ENCODE assay signal across 16 mouse cellular contexts in genomic region chr5:37248870-37249269, GRCm38 (mm10). TPM values are rescaled to one million over a fixed set of nuclear protein-coding genes. Genes with fewer than 3 reads are reported as not detected.
DNase-seq lines count a peak whose midpoint lies in the region; ATAC-seq lines count a peak whose summit lies in the region.
"Had no signal": no experiment of that assay in that cellular context is flagged by ENCODE, and none has a peak within 500 bp of the region (broad histone marks: within the 10 kb centered on the region; RNA-seq: fewer than 3 reads in every experiment).

No protein-coding gene starts in this region.

- no peak overlapping the region for H3K27ac ChIP-seq in neural tube, embryonic 11.5 days (ENCODE audit: low read depth, low read length)
- H3K27ac ChIP-seq in hindbrain, embryonic 13.5 days = peak overlapping the region; percentile 68
- peak overlapping the region; percentile 61 for H3K27ac ChIP-seq in midbrain, embryonic 13.5 days
- H3K27ac ChIP-seq in neural tube, embryonic 15.5 days (replicated peaks) = no peak overlapping the region
- H3K27ac ChIP-seq: intestine, embryonic 15.5 days had no signal

- H3K4me2 ChIP-seq in neural tube, embryonic 11.5 days (ENCODE audit: low read depth) = peak overlapping the region; percentile 24; the same call in 1 of the 2 replicates
- peak overlapping the region; percentile 82 for H3K4me2 ChIP-seq in hindbrain, embryonic 13.5 days
- peak overlapping the region; percentile 84 for H3K4me2 ChIP-seq in midbrain, embryonic 13.5 days (replicated peaks)
- H3K4me2 ChIP-seq in neural tube, embryonic 15.5 days = peak overlapping the region; percentile 90
- H3K4me2 ChIP-seq: heart, embryonic 12.5 days had no signal

- DNase-seq in neural tube, embryonic 11.5 days (ENCODE audit: low spot score) = no peak
- no peak for DNase-seq in neural tube, embryonic 10.5 days (ENCODE audit: extremely low spot score, low spot score)
- DNase-seq in urinary bladder, postnatal 25 days (ENCODE audit: low spot score) = no peak
- DNase-seq: cerebellum, adult 9-11 months; embryo, embryonic 11 days; lung, adult 2 months; lung, postnatal 4 days; right cerebral cortex, adult 18-20 months had no signal

- H3K27me3 ChIP-seq in neural tube, embryonic 11.5 days (ENCODE audit: control insufficient read depth, insufficient read depth, low read length) = 0 out of 2 replicates have a peak, but pooled peaks cover 2% of the 10 kb centered on the region
- H3K27me3 ChIP-seq in hindbrain, embryonic 13.5 days = no peaks in the 10 kb centered on the region
- H3K27me3 ChIP-seq in midbrain, embryonic 13.5 days = peaks cover 2% of the 10 kb centered on the region; the same call in 1 of the 2 replicates
- H3K27me3 ChIP-seq in neural tube, embryonic 15.5 days (replicated peaks) = no peaks in the 10 kb centered on the region

- peaks cover 22% of the 10 kb centered on the region for H3K4me1 ChIP-seq in neural tube, embryonic 11.5 days (ENCODE audit: control insufficient read depth, insufficient read depth, low read length)
- peaks cover 77% of the 10 kb centered on the region for H3K4me1 ChIP-seq in hindbrain, embryonic 13.5 days (replicated peaks)
- peaks cover 75% of the 10 kb centered on the region for H3K4me1 ChIP-seq in midbrain, embryonic 13.5 days (replicated peaks)
- H3K4me1 ChIP-seq in neural tube, embryonic 15.5 days = peaks cover 80% of the 10 kb centered on the region

- H3K36me3 ChIP-seq in neural tube, embryonic 11.5 days (ENCODE audit: control insufficient read depth, insufficient read depth, low read length) = no peaks in the 10 kb centered on the region
- peaks cover 16% of the 10 kb centered on the region for H3K36me3 ChIP-seq in hindbrain, embryonic 13.5 days
- peaks cover 13% of the 10 kb centered on the region for H3K36me3 ChIP-seq in midbrain, embryonic 13.5 days
- H3K36me3 ChIP-seq in neural tube, embryonic 15.5 days = peaks cover 16% of the 10 kb centered on the region; the same call in 1 of the 2 replicates
- H3K36me3 ChIP-seq: heart, embryonic 12.5 days; intestine, embryonic 15.5 days had no signal

- H3K9ac ChIP-seq in neural tube, embryonic 11.5 days (ENCODE audit: low read length) = 0 out of 2 replicates have a peak overlapping the region, but pooled peaks have one; percentile 8
- H3K9ac ChIP-seq in hindbrain, embryonic 13.5 days = peak overlapping the region; percentile 95
- H3K9ac ChIP-seq in midbrain, embryonic 13.5 days (replicated peaks) = peak overlapping the region; percentile 93
- peak overlapping the region; percentile 23; the same call in 1 of the 2 replicates for H3K9ac ChIP-seq in neural tube, embryonic 15.5 days (replicated peaks)
- H3K9ac ChIP-seq: heart, embryonic 12.5 days; intestine, embryonic 15.5 days had no signal

- ATAC-seq in neural tube, embryonic 11.5 days (ENCODE audit: insufficient read depth, low FRiP score, low TSS enrichment) = no peak
- no peak for ATAC-seq in hindbrain, embryonic 13.5 days (ENCODE audit: low FRiP score)
- ATAC-seq in midbrain, embryonic 13.5 days = no peak
- no peak for ATAC-seq in neural tube, embryonic 15.5 days (ENCODE audit: low FRiP score)
- no peak for ATAC-seq in erythroblast, adult 5-6 weeks (replicated peaks; ENCODE audit: low FRiP score, poor library complexity, severe bottlenecking)
- ATAC-seq in activated CD4-positive, CD25-positive, alpha-beta regulatory T cell, adult 4 months = no peak
- ATAC-seq: intestine, embryonic 15.5 days had no signal

- H3K4me3 ChIP-seq in neural tube, embryonic 11.5 days (ENCODE audit: low read depth, low read length) = no peak overlapping the region
- peak overlapping the region; percentile 79 for H3K4me3 ChIP-seq in hindbrain, embryonic 13.5 days
- H3K4me3 ChIP-seq in midbrain, embryonic 13.5 days (replicated peaks) = peak overlapping the region; percentile 86
- H3K4me3 ChIP-seq in neural tube, embryonic 15.5 days (replicated peaks) = peak overlapping the region; percentile 62
- H3K4me3 ChIP-seq: heart, embryonic 12.5 days; intestine, embryonic 15.5 days had no signal

- no peaks in the 10 kb centered on the region for H3K9me3 ChIP-seq in neural tube, embryonic 11.5 days (ENCODE audit: control insufficient read depth, low read length)
- H3K9me3 ChIP-seq in hindbrain, embryonic 13.5 days = no peaks in the 10 kb centered on the region
- no peaks in the 10 kb centered on the region for H3K9me3 ChIP-seq in midbrain, embryonic 13.5 days
- no peaks in the 10 kb centered on the region for H3K9me3 ChIP-seq in neural tube, embryonic 15.5 days (replicated peaks)
- H3K9me3 ChIP-seq: heart, embryonic 12.5 days; intestine, embryonic 15.5 days had no signal

- 82% methylated on average over 3 of the region's 3 CpGs for WGBS in neural tube, embryonic 11.5 days
- WGBS in hindbrain, embryonic 13.5 days = 65% methylated on average over 3 of the region's 3 CpGs
- WGBS in midbrain, embryonic 13.5 days = 70% methylated on average over 3 of the region's 3 CpGs
- 53% methylated on average over 3 of the region's 3 CpGs for WGBS in neural tube, embryonic 15.5 days

RNA-seq across cellular contexts. Expression of gene Crmp1, which starts 7.1 kb away (rescaled TPM):
- 472 and 565 TPM in 2 replicates for polyA plus RNA-seq in neural tube, embryonic 11.5 days (2014; fragmentation: Nextera tagmentation; extraction: Ambion mirVana)
- 750 and 790 TPM in 2 replicates for polyA plus RNA-seq in hindbrain, embryonic 13.5 days (2015; fragmentation: Nextera tagmentation; extraction: Ambion mirVana)
- polyA plus RNA-seq in midbrain, embryonic 13.5 days (2015; fragmentation: Nextera tagmentation; extraction: Ambion mirVana) = 711 and 713 TPM in 2 replicates
- 679 and 807 TPM in 2 replicates for polyA plus RNA-seq in neural tube, embryonic 15.5 days (2015; fragmentation: Nextera tagmentation; extraction: Ambion mirVana)
- total RNA-seq in erythroblast, adult 5-6 weeks (2015; ENCODE audit: low replicate concordance) = not detected in 2 replicates
- not detected in 2 replicates for total RNA-seq in erythroblast, adult 5-6 weeks (2017; ENCODE audit: low replicate concordance)
- polyA plus RNA-seq in activated CD4-positive, CD25-positive, alpha-beta regulatory T cell, adult 4 months (2017; shearing (Covaris generic)) = 10 to 100 TPM; 11.2 to 11.5 TPM
- total RNA-seq: liver, adult 2 months had no signal
- polyA plus RNA-seq: liver, adult 2 months had no signal

Comparison
In these comparisons a context has a peak if more than half of its experiments do, and no peak if none do; other contexts are left out.
1. H3K27ac ChIP-seq: peak in hindbrain, embryonic 13.5 days (single experiment) and midbrain, embryonic 13.5 days (single experiment); none in neural tube, embryonic 11.5 days (single experiment) and neural tube, embryonic 15.5 days (single experiment).
2. H3K4me2 ChIP-seq: peak in every context shown above with its lines; median percentile 90 in neural tube, embryonic 15.5 days; 84 in midbrain, embryonic 13.5 days; 82 in hindbrain, embryonic 13.5 days; 24 in neural tube, embryonic 11.5 days.
3. H3K9ac ChIP-seq: peak in every context shown above with its lines; median percentile 95 in hindbrain, embryonic 13.5 days; 93 in midbrain, embryonic 13.5 days; 23 in neural tube, embryonic 15.5 days; 8 in neural tube, embryonic 11.5 days.
4. RNA of gene Crmp1, which starts 7.1 kb away (polyA plus RNA-seq): 679 to 807 TPM in neural tube, embryonic 15.5 days, 750 to 790 TPM in hindbrain, embryonic 13.5 days, 711 to 713 TPM in midbrain, embryonic 13.5 days and 472 to 565 TPM in neural tube, embryonic 11.5 days; 11.2 to 11.5 TPM in activated CD4-positive, CD25-positive, alpha-beta regulatory T cell, adult 4 months; every median in the first group is over 10 times any median in the second.